Mouse (Mus musculus) layer of hippocampus, adult 8-10 months (tissue): ENCODE measurements at regions not wholly inside any gene's neighbourhood (a gene's known extent, or its start where the extent isn't known, plus 50 kb on each side); places are given as distances from the start of the nearest gene placed in this dataset.
A peak's percentile ranks its signal among the peaks of the same experiment; 100 is the strongest.

ENCODE experiments used
- DNase-seq, 2 experiments: peaks; one replicate each; pipeline ENCODE4 v3.0.0; 2022; ENCODE audit warnings: low spot score in 2 of 2

DNA sequence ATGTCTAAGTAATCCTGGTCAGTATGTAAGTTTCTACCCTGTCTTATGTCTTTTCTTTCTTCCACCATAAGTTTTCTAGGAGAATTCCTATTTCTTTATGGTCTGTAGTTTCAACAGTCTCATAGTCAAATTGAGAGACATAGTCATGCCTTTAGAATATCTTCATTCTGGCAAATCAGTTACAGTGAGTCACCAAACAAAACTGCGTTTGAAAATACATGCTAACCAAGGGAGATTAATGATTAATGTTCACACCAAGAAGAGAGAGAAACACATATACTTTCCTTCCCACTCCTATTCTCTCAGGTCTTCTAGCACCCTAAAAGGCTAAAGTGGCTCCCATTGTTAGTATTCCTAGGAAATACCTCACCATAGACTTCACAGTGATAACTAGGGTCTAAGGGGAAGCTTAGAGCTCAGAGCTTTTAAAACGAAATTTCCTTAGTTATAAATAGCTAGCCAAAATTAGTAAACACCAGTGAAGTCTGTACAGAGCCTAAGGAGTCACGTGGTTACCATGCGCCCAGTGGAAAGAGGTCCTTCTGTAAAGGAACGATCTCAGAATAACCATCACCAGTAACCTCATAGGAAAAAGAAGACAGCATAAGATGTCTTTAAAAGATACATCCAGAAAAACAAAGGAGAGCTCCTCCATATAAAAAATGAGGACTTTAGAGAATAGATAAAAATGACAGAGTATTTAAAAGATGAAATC, 281.8 kb upstream of the Htr2a start:
- DNase-seq = no peak

DNA sequence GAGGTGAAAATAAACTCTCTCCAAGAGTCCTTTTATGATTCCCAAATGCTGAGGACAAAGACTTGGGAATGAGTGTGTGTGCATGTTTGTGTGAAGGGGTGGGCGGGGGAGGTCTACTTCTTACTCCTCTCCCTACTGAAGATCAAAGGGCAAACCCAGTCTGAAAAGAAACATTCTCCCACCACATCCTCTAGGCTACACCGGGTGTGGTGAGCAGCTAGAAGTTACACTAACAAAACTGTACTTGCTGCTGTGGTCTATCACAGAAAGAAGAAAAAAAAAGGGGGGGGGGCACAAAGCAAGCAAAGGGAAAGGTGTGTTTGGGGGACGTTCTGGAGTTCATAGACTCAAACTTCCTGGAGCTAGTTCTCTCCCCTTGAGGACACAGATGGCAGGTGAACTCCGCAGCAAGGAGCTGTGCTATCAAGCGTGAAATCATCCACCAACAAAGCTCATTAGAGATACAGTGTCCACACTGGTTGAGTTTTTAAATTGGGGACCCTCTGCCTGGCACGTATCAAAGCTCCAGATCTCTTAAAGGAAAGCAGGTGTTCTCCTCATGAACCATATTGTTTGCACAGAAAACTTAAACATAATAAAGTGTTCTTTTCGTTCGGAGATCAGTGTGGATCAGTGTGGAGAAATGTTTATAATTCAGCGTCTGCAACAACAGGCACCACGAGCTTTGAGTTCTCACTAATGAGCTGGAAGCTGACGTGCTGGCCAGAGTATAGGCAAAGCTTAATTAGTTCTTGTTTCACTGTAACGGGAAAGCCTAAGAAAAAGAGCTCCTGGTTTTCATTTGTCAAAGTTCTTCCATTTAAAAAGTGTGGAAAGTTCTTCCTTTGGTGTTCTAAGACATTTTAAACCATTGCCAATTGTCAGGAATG, 280.7 kb upstream of the Htr2a start:
- no peak for DNase-seq

DNA sequence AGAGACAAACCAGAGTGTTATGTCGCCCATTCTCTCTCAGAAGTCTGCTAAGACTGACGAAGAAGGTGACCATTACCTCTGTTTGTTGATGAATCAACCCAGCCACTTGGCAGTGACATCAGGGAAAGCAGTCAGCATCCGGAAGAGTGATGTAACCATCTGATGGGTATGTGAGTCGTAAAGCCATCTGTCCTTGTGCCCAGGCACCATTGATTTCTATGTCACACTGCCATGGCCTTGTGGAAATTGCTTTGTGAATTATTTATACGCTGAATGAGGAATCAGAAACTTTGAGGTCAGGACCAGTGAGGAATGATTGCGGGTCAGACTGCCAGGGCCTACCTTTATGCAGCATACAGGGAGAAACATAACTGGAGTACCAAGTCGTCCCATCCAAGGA, 256.2 kb upstream of the Htr2a start:
- DNase-seq = no peak

DNA sequence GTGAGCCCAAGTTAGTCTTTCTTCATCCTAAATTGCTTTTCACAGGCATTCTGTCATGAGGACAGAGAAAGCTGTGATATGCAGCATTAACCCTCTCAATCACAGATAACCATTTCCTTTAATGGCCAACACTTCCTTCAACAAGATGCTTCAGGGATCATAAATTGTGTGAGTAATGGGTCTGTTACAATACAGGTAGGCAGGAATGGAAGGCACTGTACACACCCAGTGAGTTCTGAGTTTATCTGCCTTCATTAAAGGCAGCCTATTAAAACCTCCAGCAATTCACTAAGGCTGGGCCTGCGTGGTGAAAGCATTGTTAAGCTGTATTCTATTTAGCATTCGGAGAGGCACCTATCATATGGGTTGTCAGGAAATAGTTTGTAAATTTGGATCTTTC, 248.2 kb upstream of the Htr2a start:
- DNase-seq = no peak

DNA sequence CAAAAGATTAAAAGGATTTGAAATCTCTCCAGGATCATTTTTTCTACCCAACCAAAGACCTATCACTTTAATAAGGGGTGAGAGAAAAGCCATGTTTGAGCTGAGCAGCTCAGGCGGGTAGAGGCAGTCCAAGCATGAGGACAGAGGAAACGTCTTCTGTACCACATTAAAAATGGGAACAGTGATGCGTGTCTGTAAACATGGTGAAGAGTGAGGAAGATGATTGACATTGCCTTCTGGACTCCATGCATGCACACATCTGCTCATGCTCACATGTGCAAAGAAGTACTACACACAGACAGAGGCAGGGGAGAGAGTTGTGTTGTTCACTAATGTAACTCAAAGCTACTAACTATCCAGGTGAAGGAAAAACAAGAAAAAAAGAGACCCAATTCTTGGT, 243.4 kb upstream of the Htr2a start:
- no peak for DNase-seq

DNA sequence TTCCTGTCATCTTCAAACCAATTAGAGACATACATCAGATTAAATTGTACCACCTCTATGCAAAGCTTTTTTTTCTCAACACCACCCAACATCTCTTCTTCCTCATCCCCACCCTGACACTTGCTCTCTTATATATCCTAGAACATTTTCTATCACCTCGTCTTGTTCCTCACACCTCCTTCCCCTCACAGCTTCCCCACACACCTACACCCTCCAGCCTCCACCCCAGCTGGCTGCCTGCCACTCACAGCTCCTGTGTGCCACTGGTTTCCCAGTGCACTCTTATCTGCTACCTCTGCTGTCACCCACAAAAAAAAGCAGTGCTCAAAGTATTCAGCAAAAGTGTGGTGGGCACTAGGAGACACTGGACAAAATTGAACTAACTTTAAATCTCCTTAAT, 231.2 kb upstream of the Htr2a start:
- no peak for DNase-seq

DNA sequence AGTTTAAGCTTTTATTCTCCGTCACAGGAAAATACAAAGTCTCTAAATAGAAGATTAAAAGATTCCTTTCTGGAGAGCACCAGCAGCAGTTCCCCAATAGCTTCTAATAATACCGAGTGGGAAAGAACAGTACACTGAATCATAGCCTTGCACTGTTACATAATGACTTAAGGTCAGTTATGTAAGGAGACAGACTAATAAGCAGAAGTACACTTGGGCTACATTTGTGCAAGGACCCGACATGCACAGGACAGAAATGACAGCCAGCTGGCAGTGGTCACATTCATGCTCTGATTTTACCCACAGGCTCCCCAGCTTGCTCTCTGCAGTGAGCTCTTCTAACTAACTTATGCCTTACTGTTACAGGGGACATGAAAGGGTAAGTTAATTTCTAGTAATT, 212.4 kb upstream of the Htr2a start:
- peak; percentile 6 to 14 for DNase-seq

DNA sequence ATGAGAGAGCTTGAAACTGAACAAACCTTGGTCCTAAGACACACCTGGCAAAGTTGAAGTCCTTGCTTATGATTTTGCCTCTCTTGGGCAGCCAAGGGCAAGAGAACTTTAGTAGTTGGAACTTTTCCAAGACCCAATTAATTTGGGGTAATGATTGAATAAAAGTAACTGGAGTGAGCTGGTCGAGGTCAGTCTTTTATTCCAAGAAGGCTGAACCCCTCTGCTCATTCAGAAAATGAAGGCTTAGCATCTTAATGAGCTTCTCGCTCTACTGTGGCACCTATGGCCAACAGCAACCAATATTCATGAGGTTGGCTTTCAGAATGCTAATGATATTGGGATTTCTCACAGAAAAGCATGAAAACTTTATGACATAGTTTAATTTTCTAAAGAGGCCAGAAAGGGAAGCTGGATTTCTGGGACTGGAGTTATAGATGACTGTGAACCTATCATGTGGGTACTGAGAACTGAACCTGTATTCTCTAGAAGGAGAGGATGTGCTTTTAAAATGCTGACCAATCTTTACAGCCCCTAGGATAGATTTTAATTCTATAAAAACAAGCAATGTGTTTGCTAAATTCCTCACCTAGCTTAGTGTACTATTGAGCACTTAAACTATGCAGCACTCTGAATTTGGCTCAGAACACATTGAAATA, 176.5 kb upstream of the Htr2a start:
- no peak for DNase-seq

DNA sequence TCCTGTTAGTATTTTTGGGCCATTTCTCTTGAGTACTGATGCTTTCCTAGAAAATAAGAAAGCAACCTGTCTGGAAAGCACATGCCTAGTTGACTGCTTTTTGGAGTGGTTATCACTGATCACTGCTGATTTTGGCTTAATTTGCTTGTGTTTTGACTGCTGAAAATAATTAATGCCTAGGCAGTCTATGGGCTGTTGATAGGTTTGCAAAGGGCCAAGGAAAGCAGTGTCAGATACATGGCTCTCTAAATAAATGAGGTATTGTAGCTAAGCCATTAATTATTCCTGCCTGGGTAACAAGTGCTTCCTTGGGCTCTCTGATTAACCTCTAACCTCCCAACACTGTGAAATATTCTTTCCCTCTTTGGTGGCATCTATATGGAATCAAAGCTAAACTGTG, 145.1 kb upstream of the Htr2a start:
- DNase-seq = no peak

DNA sequence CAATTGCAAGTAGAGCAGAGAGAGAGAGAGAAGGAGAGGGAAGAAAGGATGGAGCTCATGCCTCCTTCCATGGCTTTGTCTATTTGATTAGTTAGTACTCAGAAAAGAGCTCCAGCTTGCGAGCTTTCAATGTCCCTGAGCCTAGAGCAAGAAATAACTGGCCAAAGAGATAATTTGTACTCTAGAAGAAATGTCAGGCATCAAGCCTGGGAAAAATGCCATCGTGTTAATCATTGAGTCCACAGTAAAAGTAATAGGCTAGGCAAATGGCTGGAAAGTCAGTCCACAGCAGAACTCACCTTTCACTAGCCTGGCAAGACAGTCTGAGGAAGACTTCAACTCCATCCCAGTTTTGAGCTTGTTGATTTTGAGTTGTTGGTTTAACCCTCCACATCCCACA, 129.1 kb upstream of the Htr2a start:
- DNase-seq = no peak

DNA sequence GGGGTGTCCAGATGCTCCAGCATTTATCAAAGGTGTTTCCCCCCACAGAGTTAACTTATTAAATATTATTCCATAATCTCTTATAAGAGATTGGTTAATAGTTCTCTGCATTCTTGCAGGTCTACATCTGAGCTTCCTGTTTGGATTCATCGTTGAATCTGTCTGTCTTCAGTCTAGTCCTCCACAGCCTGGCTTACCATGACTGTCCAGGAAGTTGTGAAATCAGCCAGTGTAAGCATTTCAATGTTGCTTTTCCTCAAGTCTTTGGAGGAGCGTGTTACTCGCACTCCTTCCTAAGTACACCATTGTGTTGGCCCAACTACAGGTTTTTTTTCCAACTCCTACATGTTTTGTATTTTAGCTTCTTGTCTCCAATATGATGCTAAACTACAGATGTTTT, 124.2 kb upstream of the Htr2a start:
- DNase-seq = no peak

DNA sequence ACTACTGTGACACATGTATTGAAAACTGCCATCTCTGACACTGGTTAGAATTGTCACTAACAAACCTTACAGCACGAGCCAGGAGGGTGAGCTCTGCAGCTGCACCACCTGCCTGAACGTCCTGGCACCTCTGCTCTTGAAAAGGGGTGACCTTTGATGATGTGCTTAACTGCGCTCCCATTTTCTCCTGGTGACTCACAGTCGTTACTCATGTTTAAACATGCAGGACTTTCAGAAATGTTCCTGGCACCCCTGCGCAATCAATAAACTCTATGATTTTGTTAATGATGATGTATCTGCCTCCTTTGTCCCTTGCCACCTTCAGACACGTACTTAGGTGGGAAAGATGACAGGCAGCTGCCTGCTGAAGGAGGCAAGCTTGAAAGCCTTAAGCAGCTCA, 121.1 kb upstream of the Htr2a start:
- DNase-seq = no peak

DNA sequence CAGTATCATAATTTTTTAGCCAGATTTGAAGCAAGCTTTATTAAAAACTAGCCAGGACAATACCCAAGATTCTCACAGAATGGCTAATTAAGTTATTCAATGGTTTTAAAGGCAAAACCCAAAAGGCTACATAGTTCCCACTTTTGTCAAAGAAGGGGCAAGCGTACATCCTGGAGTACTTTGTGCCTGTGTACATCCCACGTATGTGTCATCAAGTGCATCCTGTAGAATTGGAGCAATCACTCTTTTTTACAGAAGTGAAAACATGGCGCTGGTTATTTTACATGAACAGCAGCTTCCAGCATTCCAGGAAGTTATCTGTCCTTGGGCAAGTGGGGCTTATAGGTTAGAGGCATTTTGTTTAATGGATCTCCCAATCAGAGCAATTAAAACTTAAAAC, 119.0 kb upstream of the Htr2a start:
- no peak for DNase-seq

DNA sequence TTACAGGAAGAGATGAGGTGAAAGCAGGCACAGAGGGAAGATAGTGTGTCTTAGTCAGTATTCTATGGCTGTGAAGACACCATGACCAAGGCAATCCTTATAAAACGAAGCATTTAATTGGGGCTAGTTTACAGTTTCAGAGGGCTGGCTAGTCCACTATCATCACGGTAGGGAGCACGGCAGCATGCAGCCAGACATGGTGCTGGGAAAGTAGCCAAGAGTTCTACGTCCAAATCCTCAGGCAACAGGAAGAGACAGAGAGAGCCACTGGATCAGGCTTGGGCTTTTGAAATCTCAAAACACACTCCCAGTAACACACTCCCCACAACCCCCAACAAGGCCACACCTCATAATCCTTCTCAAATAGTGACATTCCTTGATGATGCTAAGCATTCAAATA, 113.4 kb upstream of the Htr2a start:
- DNase-seq = no peak

DNA sequence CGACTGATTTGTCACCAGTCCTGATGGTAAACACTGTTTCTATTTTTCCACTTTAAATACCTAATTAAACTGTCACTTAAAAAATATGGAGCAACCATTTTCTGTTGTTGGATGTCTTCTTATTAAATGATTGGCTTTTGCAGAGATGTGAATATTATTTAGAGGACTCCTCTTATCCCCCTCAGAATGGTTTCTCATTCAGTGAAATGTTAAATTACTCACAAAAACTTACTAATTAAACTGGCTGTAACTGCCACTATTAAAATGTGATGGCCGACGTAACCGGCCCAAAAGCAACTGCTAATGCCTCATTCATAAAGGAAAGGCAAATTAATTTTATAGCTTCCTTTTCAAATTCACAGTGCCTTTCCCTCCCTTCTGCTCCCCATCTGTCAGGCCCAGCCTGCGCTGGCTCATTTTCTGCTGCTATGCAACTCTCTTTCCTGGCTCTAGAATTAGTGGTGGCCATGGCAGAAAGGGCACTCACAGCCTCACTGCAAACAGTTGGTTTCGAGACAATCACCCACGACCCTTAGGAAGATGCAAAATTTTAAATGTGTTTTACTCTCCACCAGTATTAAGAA, 111.2 kb upstream of the Htr2a start:
- peak; percentile 27 to 53 for DNase-seq

DNA sequence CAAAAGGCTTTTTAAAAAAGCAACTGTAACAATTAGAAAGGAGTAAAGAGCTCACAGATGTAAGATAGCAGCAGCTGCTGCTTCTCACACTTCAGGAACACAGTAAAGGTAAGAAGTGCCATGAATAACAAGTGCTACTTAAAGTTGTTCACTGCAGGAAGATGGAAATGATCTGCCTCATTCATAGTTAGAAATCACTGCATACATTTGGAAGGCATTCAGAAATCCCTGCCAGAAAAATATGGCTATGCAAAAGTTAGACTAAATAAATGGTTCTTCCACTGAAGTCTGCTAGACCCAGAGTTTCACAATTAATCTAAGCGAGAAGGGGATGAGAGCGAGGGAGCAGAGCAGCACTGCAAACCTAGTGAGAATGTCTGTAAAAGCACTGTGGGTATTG, 102.5 kb upstream of the Htr2a start:
- DNase-seq = no peak

DNA sequence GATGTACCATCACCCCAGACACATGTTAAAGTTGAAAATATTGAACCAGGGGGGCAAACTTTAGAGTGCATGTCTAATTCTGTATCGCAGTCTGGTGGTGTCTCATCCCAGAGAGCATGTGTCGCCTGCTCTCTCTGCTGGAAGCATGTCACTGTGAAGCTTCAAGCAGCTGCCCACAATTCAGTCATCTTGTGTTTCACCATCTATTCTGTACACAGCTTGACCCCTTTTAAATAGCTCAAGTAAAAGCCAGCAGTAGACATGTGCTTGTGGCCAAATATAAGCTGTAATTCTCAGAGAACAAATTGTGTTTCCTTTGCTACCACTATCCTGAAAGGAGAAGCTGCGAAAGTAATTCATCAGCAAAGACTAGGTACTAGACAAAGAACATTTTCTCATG, 96.6 kb upstream of the Htr2a start:
- DNase-seq = no peak

DNA sequence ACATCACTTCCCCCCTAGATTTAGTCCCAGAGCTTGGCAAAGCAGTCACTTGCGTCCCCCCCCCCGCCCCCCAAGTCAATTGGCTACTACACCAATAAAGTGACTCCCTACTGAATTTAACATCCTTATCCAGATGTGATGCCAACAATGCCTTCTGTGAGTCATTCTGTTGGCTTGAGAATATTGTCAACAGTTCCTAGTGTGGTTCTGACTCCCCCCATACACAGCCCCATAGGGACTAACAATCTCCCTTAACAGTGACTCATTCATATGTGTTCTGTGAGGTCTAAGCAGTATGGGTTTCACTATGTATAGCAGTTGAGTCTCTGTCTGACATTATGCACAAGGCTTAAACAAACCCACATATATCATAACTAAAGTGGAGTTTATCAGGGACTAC, 89.5 kb upstream of the Htr2a start:
- DNase-seq = no peak

DNA sequence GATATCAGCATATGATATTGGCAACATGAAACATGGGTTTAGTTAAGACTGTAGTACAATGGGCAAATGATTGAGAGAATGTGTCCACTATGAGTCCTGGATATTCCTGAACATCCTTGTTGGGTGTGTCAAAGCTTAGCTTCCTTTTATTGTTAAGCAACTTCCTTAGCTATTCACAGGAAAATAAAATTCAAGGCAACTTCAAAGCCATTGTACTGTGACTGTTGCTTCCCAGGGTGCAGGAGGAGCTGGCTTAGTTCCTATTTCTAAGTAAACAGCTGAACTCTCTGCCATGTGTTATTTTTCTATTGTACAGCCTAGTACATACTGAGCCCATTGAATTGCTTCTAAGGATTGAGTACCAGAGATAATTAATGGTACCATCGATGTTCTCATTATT, 87.0 kb upstream of the Htr2a start:
- DNase-seq = no peak

DNA sequence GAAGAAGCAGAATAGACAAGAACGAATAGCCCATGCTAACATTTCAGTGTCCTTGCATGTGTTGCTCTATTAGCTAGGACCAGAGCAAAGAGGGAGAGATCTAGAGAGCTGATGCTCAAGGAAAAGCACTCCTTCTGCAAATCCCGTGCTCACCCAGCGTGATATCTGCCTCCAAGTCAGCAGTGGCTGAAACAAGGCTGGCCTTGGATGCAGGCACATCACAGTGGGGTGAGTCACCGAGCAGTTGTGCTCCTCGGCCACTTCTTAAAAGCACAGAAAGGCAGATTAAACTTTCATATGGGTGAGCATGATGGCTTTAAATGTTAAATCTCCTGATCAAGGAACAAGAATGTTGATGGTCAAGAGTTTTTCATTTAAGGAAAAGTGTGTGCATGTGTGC, 82.3 kb upstream of the Htr2a start:
- DNase-seq = no peak
